In the genomic region with DNA sequence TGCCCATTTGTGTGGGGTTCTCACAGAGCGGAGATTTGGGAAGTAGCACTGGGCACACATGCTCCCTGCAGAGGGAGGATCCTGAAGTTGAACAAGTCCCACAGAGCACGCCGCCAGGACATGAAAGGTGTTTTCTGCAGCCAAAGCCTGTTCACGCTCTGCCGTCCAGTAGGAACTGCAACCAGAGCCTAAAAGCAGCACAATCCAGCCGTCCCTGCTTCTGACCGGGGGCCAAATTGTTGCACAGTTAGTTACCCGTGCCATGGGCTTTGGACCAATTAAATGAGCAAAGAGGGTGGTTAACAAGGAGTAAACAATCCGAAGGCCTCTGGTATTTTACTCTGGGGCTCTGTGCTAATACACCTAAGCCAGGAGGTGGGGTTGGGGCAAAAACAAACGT, we compare ENCODE assay signal across 23 mouse cellular contexts. TPM values are rescaled to one million over a fixed set of nuclear protein-coding genes. Genes with fewer than 3 reads are reported as not detected.
DNase-seq lines count a peak whose midpoint lies in the region; ATAC-seq and TF ChIP-seq lines count a peak whose summit lies in the region.
"Had no signal": no experiment of that assay in that cellular context is flagged by ENCODE, and none has a peak within 500 bp of the region (broad histone marks: within the 10 kb centered on the region; RNA-seq: fewer than 3 reads in every experiment).

No protein-coding gene starts in this region.

- H3K27me3 ChIP-seq in kidney, embryonic 15.5 days, result no peaks in the 10 kb centered on the region
- H3K27me3 ChIP-seq: forebrain, embryonic 15.5 days; midbrain, embryonic 15.5 days had no signal

- ATAC-seq in kidney, embryonic 15.5 days (replicated peaks; ENCODE audit: low FRiP score), result no peak; the same call in 1 of the 2 replicates
- ATAC-seq: forebrain, embryonic 15.5 days; midbrain, embryonic 15.5 days had no signal

- H3K4me3 ChIP-seq in gastrocnemius, adult 2 months, result no peak overlapping the region
- no peak overlapping the region for H3K4me3 ChIP-seq in kidney, embryonic 15.5 days (replicated peaks)
- H3K4me3 ChIP-seq: forebrain, embryonic 15.5 days; midbrain, embryonic 15.5 days; myocyte had no signal

- DNase-seq in gastrocnemius, adult 2 months, result peak; percentile 51
- no peak for DNase-seq in gastrocnemius, postnatal 4 days (ENCODE audit: low spot score in 2 of 2)
- DNase-seq in adipocyte (ENCODE audit: low spot score), result peak; percentile 87
- peak; percentile 79 for DNase-seq in gonadal fat pad, adult 2 months (ENCODE audit: low read depth)
- no peak for DNase-seq in left cerebral cortex, postnatal 4 days
- no peak for DNase-seq in right cerebral cortex, postnatal 14 days
- DNase-seq in testis, postnatal 10 days (ENCODE audit: low spot score), result no peak
- DNase-seq: adrenal gland, postnatal 25 days; B cell, adult 2 months; cerebellum, adult 18-20 months; cerebellum, postnatal 36 days; layer of hippocampus, adult 9-11 months; lung, embryonic 14.5 days; spleen, adult 18-20 months; thymus, adult 18-20 months; thymus, postnatal 4 days had no signal

- WGBS in kidney, embryonic 15.5 days, result 58% methylated on average over 10 of the region's 10 CpGs

- peaks cover 12% of the 10 kb centered on the region for H3K4me1 ChIP-seq in kidney, embryonic 15.5 days
- H3K4me1 ChIP-seq: forebrain, embryonic 15.5 days; midbrain, embryonic 15.5 days had no signal

- TF ChIP-seq CTCF in gastrocnemius, adult 2 months (IDR thresholded peaks at IDR 0.05), result no peak

- H3K27ac ChIP-seq in gastrocnemius, adult 2 months, result no peak overlapping the region
- H3K27ac ChIP-seq in kidney, embryonic 15.5 days, result peak overlapping the region; percentile 1; the same call in 1 of the 2 replicates
- H3K27ac ChIP-seq: forebrain, embryonic 15.5 days; midbrain, embryonic 15.5 days had no signal

- no peaks in the 10 kb centered on the region for H3K36me3 ChIP-seq in kidney, embryonic 15.5 days
- H3K36me3 ChIP-seq: forebrain, embryonic 15.5 days; midbrain, embryonic 15.5 days had no signal

- H3K4me2 ChIP-seq in kidney, embryonic 15.5 days, result no peak overlapping the region
- H3K4me2 ChIP-seq: forebrain, embryonic 15.5 days; liver, embryonic 11.5 days; lung, embryonic 14.5 days; midbrain, embryonic 15.5 days had no signal

- no peak overlapping the region for H3K9ac ChIP-seq in kidney, embryonic 15.5 days
- H3K9ac ChIP-seq: forebrain, embryonic 15.5 days; lung, embryonic 14.5 days; midbrain, embryonic 15.5 days had no signal

- no peaks in the 10 kb centered on the region for H3K9me3 ChIP-seq in kidney, embryonic 15.5 days (replicated peaks)
- H3K9me3 ChIP-seq: forebrain, embryonic 15.5 days; midbrain, embryonic 15.5 days had no signal

- intact Hi-C loops in gastrocnemius, adult 2 months (cut with DNase I), result no loop called here
- intact Hi-C loops in left cerebral cortex, postnatal 4 days (cut with DNase I), result no loop called here

RNA-seq across cellular contexts. Expression of a gene that starts 31.4 kb away (rescaled TPM):
- under 1 TPM; 0.03 TPM for total RNA-seq in gastrocnemius, adult 2 months (2021)
- under 1 TPM; 0.10 to 0.18 TPM for total RNA-seq in gastrocnemius, postnatal 4 days (2021)
- 1.4 and 1.6 TPM in 2 replicates for polyA plus RNA-seq in gonadal fat pad, adult 2 months (2012; rRNA removed)
- 0.08 and 0.10 TPM in 2 replicates for polyA plus RNA-seq in kidney, embryonic 15.5 days (2015; fragmentation: Nextera tagmentation; extraction: Ambion mirVana)
- under 1 TPM; 0.70 to 0.86 TPM for total RNA-seq in left cerebral cortex, postnatal 4 days (2021)
- total RNA-seq: adrenal gland, postnatal 25 days; megakaryocyte-erythroid progenitor cell, adult 5-6 weeks had no signal
- polyA plus RNA-seq: liver, embryonic 11.5 days; neural tube, embryonic 14.5 days had no signal

RNA-seq across cellular contexts. Expression of a gene that starts 55.2 kb away (rescaled TPM):
- 100 to 1,000 TPM; 276 to 473 TPM for total RNA-seq in gastrocnemius, adult 2 months (2021)
- total RNA-seq in gastrocnemius, postnatal 4 days (2021), result 1,000 to 10,000 TPM; 2,207 to 2,385 TPM
- 2,620 and 4,627 TPM in 2 replicates for polyA plus RNA-seq in gonadal fat pad, adult 2 months (2012; rRNA removed)
- polyA plus RNA-seq in kidney, embryonic 15.5 days (2015; fragmentation: Nextera tagmentation; extraction: Ambion mirVana), result 1,364 and 1,510 TPM in 2 replicates
- 100 to 1,000 TPM; 228 to 243 TPM for total RNA-seq in left cerebral cortex, postnatal 4 days (2021)
- total RNA-seq: megakaryocyte-erythroid progenitor cell, adult 5-6 weeks had no signal

Comparison
In these comparisons a context has a peak if more than half of its experiments do, and no peak if none do; other contexts are left out.
1. DNase-seq: peak in gastrocnemius, adult 2 months (single experiment), adipocyte (single experiment) and gonadal fat pad, adult 2 months (single experiment); none in gastrocnemius, postnatal 4 days (0 of 2), left cerebral cortex, postnatal 4 days (single experiment), right cerebral cortex, postnatal 14 days (single experiment) and testis, postnatal 10 days (single experiment).
2. RNA of a gene that starts 55.2 kb away (total RNA-seq): 2,207 to 2,385 TPM in gastrocnemius, postnatal 4 days; 276 to 473 TPM in gastrocnemius, adult 2 months and 228 to 243 TPM in left cerebral cortex, postnatal 4 days; every median in the first group is over 4 times any median in the second.